Mouse (Mus musculus) forebrain, embryonic 15.5 days (tissue): ENCODE results near the gene Gzmf. TPM values are rescaled to one million over a fixed set of nuclear protein-coding genes. Genes with fewer than 3 reads are reported as not detected.
"Not testable (repeated sequence)": the region's sequence is repeated elsewhere in the genome, so short reads cannot be mapped to it uniquely, and the experiment has no call there.

Experiments
- ATAC-seq: fragments of 200-750 bp; cut with Nextera tagmentation; replicated peaks from 2 replicates; pipeline ENCODE4 v1.8.0; 2017; ENCODE audit warnings: mild to moderate bottlenecking, moderate TSS enrichment, moderate library complexity
- H3K27ac ChIP-seq: fragments of 300-500 bp; sonication (generic); replicated peaks from 2 replicates; pipeline ENCODE4 v1.5.1; 2015; ENCODE audit warnings: mild to moderate bottlenecking, inconsistent platforms
- H3K27me3 ChIP-seq: fragments of 300-500 bp; sonication (generic); 2 replicates; pipeline ENCODE4 v1.6.1; 2015; ENCODE audit warnings: inconsistent platforms
- H3K36me3 ChIP-seq: fragments of 300-500 bp; sonication (generic); 2 replicates; pipeline ENCODE4 v1.6.1; 2015; ENCODE audit warnings: mild to moderate bottlenecking, inconsistent platforms
- H3K4me1 ChIP-seq: fragments of 300-500 bp; sonication (generic); 2 replicates; pipeline ENCODE4 v1.6.1; 2015; ENCODE audit warnings: inconsistent platforms
- H3K4me2 ChIP-seq: fragments of 300-500 bp; sonication (generic); replicated peaks from 2 replicates; pipeline ENCODE4 v1.6.1; 2015; ENCODE audit warnings: mild to moderate bottlenecking, inconsistent platforms
- H3K4me3 ChIP-seq: fragments of 300-500 bp; sonication (generic); 2 replicates; pipeline ENCODE4 v1.5.1; 2015; ENCODE audit warnings: mild to moderate bottlenecking, inconsistent platforms
- H3K9ac ChIP-seq: fragments of 300-500 bp; sonication (generic); replicated peaks from 2 replicates; pipeline ENCODE4 v1.6.1; 2015; ENCODE audit warnings: mild to moderate bottlenecking, inconsistent platforms
- H3K9me3 ChIP-seq: fragments of 300-500 bp; sonication (generic); 2 replicates; pipeline ENCODE4 v1.6.1; 2016; ENCODE audit warnings: inconsistent platforms
- WGBS: fragments of 180-500 bp; shearing (Covaris S2); methylation state at CpG from one replicate; pipeline ENCODE4 v1.1.7; 2015; ENCODE audit warnings: mixed read lengths; 5-methylcytosine and 5-hydroxymethylcytosine counted together
- polyA plus RNA-seq: library from polyadenylated mRNA; unstranded; fragments of >200 nt; fragmentation: Nextera tagmentation; extraction: Ambion mirVana; gene quantifications from 2 replicates; pipeline ENCODE4 v1.2.1, GENCODE M21; 2015

Gzmf gene
- not detected in 2 replicates for polyA plus RNA-seq

DNA sequence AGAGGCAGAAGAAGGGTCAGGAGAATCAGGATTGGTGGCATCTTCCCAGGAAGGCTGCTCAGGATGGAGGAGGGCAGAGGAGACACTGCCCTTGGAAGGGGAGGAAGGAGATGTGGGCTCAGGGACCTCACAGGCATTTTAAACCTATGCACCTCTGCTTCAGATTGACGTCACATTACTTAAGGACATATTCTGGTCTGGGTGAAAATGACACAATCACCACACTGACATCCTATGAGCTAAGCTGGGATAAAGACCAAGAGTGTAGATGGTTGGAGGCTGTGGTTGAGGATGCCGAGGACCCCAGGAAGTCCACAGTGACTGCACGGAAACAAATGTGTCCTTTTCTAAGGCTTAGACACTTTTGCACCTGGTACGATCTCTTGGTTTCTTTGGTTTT lies at the start of gene Gzmf:
Gene Gzmf (minus strand): TSS at position 101 of the 400 bp plus-strand sequence.
- Histone ChIP-seq H3K4me1 (no peaks in the 10 kb centered on the region), H3K4me3 (no peak within 1 kb of the TSS), H3K27ac (no peak within 1 kb of the TSS), H3K27me3 (no peaks in the 10 kb centered on the region), H3K9me3 (no peaks in the 10 kb centered on the region), H3K36me3 (no peaks in the 10 kb centered on the region), H3K4me2 (no peak within 1 kb of the TSS), H3K9ac (no peak within 1 kb of the TSS)
- 91% methylated on average over 4 of the region's 4 CpGs for WGBS
- ATAC-seq, result no peak

DNA sequence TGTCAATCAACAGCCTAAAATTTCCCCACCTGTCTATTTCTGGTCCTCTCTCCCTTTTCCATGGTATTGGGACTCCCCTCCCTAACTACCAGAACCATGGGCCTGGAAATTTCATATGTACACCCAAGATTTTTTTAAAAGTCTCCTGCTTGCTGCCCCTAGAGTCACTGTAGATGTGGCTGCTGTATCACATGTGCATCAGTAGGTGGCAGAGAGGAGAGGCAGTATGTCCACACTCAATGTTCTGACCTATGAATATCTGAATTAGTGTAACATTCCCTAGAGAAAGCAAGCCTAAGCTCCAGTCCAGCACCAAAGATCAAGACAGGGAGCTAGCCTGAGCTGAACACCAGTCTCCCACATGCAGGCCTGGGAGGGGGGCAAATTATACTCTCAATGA lies 29.2 kb upstream of the Gzmf start:
- no peak for ATAC-seq
- Histone ChIP-seq H3K27ac (no peak overlapping the region), H3K4me1 (no peaks in the 10 kb centered on the region), H3K27me3 (no peaks in the 10 kb centered on the region), H3K36me3 (no peaks in the 10 kb centered on the region), H3K4me3 (no peak overlapping the region), H3K9me3 (no peaks in the 10 kb centered on the region), H3K9ac (no peak overlapping the region), H3K4me2 (no peak overlapping the region)

- 80% methylated on average over 2 of the region's 2 CpGs for WGBS
Measured at GRCm38 (mm10) chr14:56234556-56234955, 23.3 kb upstream of the Gzmf start, which contains the start of gene Gzmc. Gene Gzmc (minus strand): TSS chr14:56234656.

DNA sequence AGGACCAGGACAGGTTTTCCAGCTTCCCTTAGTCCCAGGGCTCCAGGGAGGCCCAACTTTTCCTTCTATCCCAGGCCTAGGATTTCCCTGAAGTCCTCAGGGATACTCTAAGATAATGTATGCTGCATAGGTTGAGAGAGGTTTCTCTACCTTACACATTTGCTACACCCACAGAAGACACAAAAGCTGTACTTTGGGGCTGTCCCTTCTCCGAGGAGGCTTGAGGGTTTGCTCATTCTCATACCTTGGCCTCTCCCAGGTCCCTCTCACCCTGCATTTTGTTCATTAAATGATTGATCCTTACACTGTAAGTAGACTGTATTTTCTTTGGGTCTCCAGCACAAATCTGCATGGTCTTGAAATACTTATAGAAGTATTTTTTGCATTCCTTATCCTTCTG lies 5.6 kb downstream of the Gzmf start:
- Histone ChIP-seq H3K4me2 (no peak overlapping the region), H3K27ac (no peak overlapping the region), H3K36me3 (no peaks in the 10 kb centered on the region), H3K4me3 (no peak overlapping the region), H3K9ac (no peak overlapping the region), H3K27me3 (no peaks in the 10 kb centered on the region), H3K9me3 (no peaks in the 10 kb centered on the region), H3K4me1 (no peaks in the 10 kb centered on the region)
- WGBS, result 69% methylated on average over 1 of the region's 1 CpGs
- ATAC-seq, result no peak

More at GRCm38 (mm10) chr14:56234556-56234955, 23.3 kb upstream of the Gzmf start, which contains the start of gene Gzmc:
- Histone ChIP-seq H3K27ac (no peak within 1 kb of the TSS), H3K4me1 (no peaks in the 10 kb centered on the region), H3K36me3 (no peaks in the 10 kb centered on the region), H3K9me3 (no peaks in the 10 kb centered on the region), H3K4me2 (no peak within 1 kb of the TSS), H3K27me3 (no peaks in the 10 kb centered on the region), H3K4me3 (no peak within 1 kb of the TSS), H3K9ac (no peak within 1 kb of the TSS)
- ATAC-seq, result no peak

DNA sequence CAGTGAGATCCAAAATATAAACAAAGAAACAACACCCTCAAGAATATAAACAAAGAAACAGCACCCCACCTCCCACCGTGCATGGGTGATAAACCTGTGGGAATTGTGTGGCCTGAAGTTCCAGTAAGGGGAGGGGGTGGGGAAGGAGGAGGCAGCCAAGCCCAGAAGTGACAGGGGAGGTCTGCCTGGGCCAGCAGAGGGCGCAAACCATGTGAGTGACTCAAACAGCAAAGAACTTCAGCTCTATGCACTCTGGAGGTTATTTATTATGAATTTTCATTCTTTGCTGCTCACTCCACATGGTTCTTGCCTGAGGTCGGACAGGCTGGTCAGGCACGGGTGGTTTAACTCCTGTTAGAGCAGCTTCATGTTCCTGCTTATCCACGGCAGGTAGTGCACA lies 6.2 kb downstream of the Gzmf start:
- H3K4me3 ChIP-seq, ATAC-seq, H3K9ac ChIP-seq, H3K4me1 ChIP-seq, H3K27ac ChIP-seq, H3K27me3 ChIP-seq, H3K4me2 ChIP-seq, H3K36me3 ChIP-seq, H3K9me3 ChIP-seq: not testable (repeated sequence)
- 43% methylated on average over 5 of the region's 5 CpGs for WGBS

GRCm38 (mm10) chr14:56203975-56204374 lies 7.2 kb downstream of the Gzmf start:
- Histone ChIP-seq H3K27ac (no peak overlapping the region), H3K4me2 (no peak overlapping the region), H3K36me3 (no peaks in the 10 kb centered on the region), H3K9ac (no peak overlapping the region), H3K4me1 (no peaks in the 10 kb centered on the region), H3K4me3 (no peak overlapping the region), H3K9me3 (no peaks in the 10 kb centered on the region), H3K27me3 (no peaks in the 10 kb centered on the region)
- ATAC-seq, result no peak
- WGBS, result 9% methylated on average over 2 of the region's 2 CpGs

DNA sequence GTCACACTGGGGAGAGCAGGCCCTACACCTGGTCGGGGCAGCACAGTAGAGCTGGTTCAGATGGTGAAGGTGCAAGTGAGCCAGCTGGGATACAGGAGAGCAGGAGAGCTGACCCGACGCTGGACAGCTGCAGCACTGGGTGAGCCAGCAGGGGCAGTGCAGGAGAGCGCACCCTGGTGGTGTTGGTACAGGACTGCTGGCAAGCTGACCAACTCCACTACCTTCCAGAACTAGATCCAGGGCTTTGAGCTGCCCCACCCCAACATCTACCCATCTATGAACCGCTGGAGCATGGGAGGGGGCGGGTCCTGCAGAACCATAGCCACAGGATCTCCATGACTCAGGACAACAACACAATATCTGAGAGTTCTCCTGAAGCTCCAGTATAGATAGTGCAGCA lies 24.3 kb downstream of the Gzmf start:
- no peak overlapping the region for H3K4me2 ChIP-seq
- H3K36me3 ChIP-seq, result no peaks in the 10 kb centered on the region
- no peaks in the 10 kb centered on the region for H3K4me1 ChIP-seq
- no peaks in the 10 kb centered on the region for H3K9me3 ChIP-seq
- 61% methylated on average over 6 of the region's 6 CpGs for WGBS
- ATAC-seq, result no peak
- no peaks in the 10 kb centered on the region for H3K27me3 ChIP-seq
- H3K27ac ChIP-seq, result no peak overlapping the region
- no peak overlapping the region for H3K4me3 ChIP-seq
- no peak overlapping the region for H3K9ac ChIP-seq

GRCm38 (mm10) chr14:56186521-56186920 lies 24.7 kb downstream of the Gzmf start:
- no peaks in the 10 kb centered on the region for H3K4me1 ChIP-seq
- no peak for ATAC-seq
- H3K4me2 ChIP-seq, result no peak overlapping the region
- H3K9me3 ChIP-seq, result no peaks in the 10 kb centered on the region
- no peak overlapping the region for H3K4me3 ChIP-seq
- H3K27me3 ChIP-seq, result no peaks in the 10 kb centered on the region
- no peak overlapping the region for H3K9ac ChIP-seq
- H3K36me3 ChIP-seq, result no peaks in the 10 kb centered on the region
- no peak overlapping the region for H3K27ac ChIP-seq
- 82% methylated on average over 5 of the region's 5 CpGs for WGBS

DNA sequence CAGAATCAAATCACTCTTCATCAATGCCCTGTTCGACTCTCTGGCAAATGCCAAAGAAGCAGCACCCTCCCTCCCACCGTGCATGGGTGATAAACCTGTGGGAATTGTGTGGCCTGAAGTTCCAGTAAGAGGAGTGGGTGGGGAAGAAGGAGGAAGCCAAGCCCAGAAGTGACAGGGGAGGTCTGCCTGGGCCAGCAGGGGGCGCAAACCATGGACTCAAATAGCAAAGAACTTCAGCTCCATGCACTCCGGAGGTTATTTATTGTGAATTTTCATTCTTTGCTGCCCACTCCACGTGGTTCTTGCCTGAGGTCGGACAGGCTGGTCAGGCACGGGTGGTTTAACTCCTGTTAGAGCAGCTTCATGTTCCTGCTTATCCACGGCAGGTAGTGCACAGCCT lies 33.6 kb downstream of the Gzmf start:
- not testable (repeated sequence) for H3K36me3 ChIP-seq, H3K27ac ChIP-seq, H3K27me3 ChIP-seq, H3K4me3 ChIP-seq, ATAC-seq, H3K4me1 ChIP-seq, H3K4me2 ChIP-seq, H3K9ac ChIP-seq, H3K9me3 ChIP-seq
- WGBS, result 26% methylated on average over 8 of the region's 8 CpGs

GRCm38 (mm10) chr14:56174499-56174898 lies 36.7 kb downstream of the Gzmf start, which contains the start of gene Gzmn:
Gene Gzmn (minus strand): TSS chr14:56174599.
- H3K27me3 ChIP-seq, result no peaks in the 10 kb centered on the region
- H3K4me1 ChIP-seq, result no peaks in the 10 kb centered on the region
- H3K4me2 ChIP-seq, result no peak within 1 kb of the TSS
- H3K4me3 ChIP-seq, result no peak within 1 kb of the TSS
- no peaks in the 10 kb centered on the region for H3K36me3 ChIP-seq
- 88% methylated on average over 5 of the region's 5 CpGs for WGBS
- no peak within 1 kb of the TSS for H3K27ac ChIP-seq
- no peak within 1 kb of the TSS for H3K9ac ChIP-seq
- H3K9me3 ChIP-seq, result no peaks in the 10 kb centered on the region
- no peak for ATAC-seq

DNA sequence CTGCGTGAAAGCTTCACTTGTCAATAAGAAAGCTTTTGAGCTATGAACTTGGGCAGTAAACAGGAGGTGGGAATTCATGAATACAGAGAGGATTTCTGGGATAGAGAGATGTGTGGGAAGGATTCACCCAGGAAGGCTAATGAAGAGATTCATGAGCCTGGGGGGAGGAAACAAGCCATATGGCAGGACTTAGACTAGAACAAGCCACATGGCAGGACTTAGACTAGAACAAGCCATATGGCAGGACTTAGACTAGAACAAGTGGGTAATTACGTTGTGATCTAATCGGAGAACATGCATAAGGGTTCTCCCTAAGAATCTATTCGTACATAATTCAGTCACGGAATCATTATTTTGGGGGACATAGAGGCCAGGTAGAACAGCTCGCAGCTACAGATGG lies 37.8 kb downstream of the Gzmf start:
- WGBS, result 92% methylated on average over 6 of the region's 6 CpGs
- Histone ChIP-seq H3K9me3 (no peaks in the 10 kb centered on the region), H3K9ac (no peak overlapping the region), H3K36me3 (no peaks in the 10 kb centered on the region), H3K4me1 (no peaks in the 10 kb centered on the region), H3K27me3 (no peaks in the 10 kb centered on the region), H3K27ac (no peak overlapping the region), H3K4me2 (no peak overlapping the region), H3K4me3 (no peak overlapping the region)
- no peak for ATAC-seq

DNA sequence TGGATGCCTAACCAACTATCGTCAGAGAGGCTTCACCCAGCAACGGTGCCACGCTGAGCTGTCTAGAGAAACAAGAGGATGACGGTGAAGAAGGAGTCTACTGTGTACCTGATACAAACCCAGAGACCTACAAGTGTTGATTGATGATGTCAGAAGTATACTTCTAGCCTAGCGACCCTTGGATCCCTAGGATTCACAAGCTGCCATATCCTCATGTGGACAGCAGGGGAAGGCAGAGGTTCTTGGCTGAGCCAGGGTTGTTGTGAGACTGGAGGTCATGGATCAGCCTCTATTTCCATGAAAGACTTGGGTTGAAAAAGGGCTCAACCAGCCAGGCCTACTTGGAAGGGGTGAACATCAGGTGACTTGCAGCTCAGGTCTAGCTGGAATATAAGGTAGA lies 38.5 kb downstream of the Gzmf start:
- Histone ChIP-seq H3K9me3 (no peaks in the 10 kb centered on the region), H3K27me3 (no peaks in the 10 kb centered on the region), H3K27ac (no peak overlapping the region), H3K4me1 (no peaks in the 10 kb centered on the region), H3K4me2 (no peak overlapping the region), H3K4me3 (no peak overlapping the region), H3K9ac (no peak overlapping the region), H3K36me3 (no peaks in the 10 kb centered on the region)
- no peak for ATAC-seq
- 93% methylated on average over 5 of the region's 5 CpGs for WGBS

DNA sequence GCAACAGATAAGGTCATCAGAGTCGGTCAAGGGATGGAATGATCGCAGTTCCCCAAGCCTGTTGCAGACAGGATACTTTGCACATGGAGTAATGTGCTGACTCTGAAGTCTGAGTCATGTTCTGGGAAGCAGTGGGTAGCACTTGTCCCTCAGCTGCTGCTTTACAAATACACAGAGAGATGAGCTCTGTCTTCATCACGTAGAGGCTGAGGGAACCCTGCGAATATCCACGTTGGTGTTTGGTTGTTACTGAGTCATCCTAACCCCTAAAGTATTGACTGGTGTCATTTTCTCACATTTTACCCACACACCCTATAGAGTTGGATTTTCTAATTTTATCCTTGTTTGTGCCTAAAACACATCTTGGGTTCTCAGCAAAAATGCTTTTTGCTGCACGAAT lies 43.2 kb downstream of the Gzmf start:
- Histone ChIP-seq H3K4me1 (no peaks in the 10 kb centered on the region), H3K9ac (no peak overlapping the region), H3K36me3 (no peaks in the 10 kb centered on the region), H3K27ac (no peak overlapping the region), H3K9me3 (no peaks in the 10 kb centered on the region), H3K4me3 (no peak overlapping the region), H3K27me3 (no peaks in the 10 kb centered on the region), H3K4me2 (no peak overlapping the region)
- 90% methylated on average over 6 of the region's 6 CpGs for WGBS
- no peak for ATAC-seq
